Mouse (Mus musculus): ENCODE data around the gene Lmo2. TPM values are rescaled to one million over a fixed set of nuclear protein-coding genes. Genes with fewer than 3 reads are reported as not detected.
"Not testable (repeated sequence)": the region's sequence is repeated elsewhere in the genome, so short reads cannot be mapped to it uniquely, and the experiment has no call there.

Lmo2 gene
- polyA plus RNA-seq, 1 experiment from 2014 or later, result 19.8 TPM

- under 1% methylated on average over 40 of the region's 40 CpGs for WGBS
- Histone ChIP-seq H3K9ac (peak overlapping the region; percentile 84), H3K27ac (peak overlapping the region; percentile 59; the same call in 1 of the 2 replicates), H3K4me1 (peaks cover 22% of the 10 kb centered on the region), H3K9me3 (replicated peaks) (no peaks in the 10 kb centered on the region), H3K4me3 (peak overlapping the region; percentile 76), H3K36me3 (ENCODE audit: poor library complexity, severe bottlenecking) (no peaks in the 10 kb centered on the region), H3K4me2 (peak overlapping the region; percentile 95), H3K27me3 (peaks cover 20% of the 10 kb centered on the region)
- ATAC-seq, result peak; percentile 82
Observed at GRCm38 (mm10) chr2:103969437-103970040, 11.8 kb downstream of the Lmo2 start.

GRCm38 (mm10) chr2:103970041-103970790, 12.4 kb downstream of the Lmo2 start:
- Histone ChIP-seq H3K27me3 (peaks cover 20% of the 10 kb centered on the region), H3K9me3 (replicated peaks) (no peaks in the 10 kb centered on the region), H3K4me2 (peak overlapping the region; percentile 95), H3K9ac (peak overlapping the region; percentile 84), H3K27ac (peak overlapping the region; percentile 70), H3K4me1 (peaks cover 22% of the 10 kb centered on the region), H3K4me3 (peak overlapping the region; percentile 76), H3K36me3 (ENCODE audit: poor library complexity, severe bottlenecking) (no peaks in the 10 kb centered on the region)
- under 1% methylated on average over 78 of the region's 79 CpGs for WGBS
- peak; percentile 73 for ATAC-seq

GRCm38 (mm10) chr2:103970791-103971649, 13.2 kb downstream of the Lmo2 start:
- H3K27me3 ChIP-seq, result peaks cover 20% of the 10 kb centered on the region
- H3K4me3 ChIP-seq, result peak overlapping the region; percentile 76
- peaks cover 22% of the 10 kb centered on the region for H3K4me1 ChIP-seq
- H3K4me2 ChIP-seq, result peak overlapping the region; percentile 95
- ATAC-seq, result peak; percentile 22; the same call in 1 of the 2 replicates
- 0 out of 2 replicates have a peak overlapping the region, but pooled peaks have one; percentile 70 for H3K27ac ChIP-seq
- WGBS, result under 1% methylated on average over 31 of the region's 32 CpGs
- H3K9me3 ChIP-seq (replicated peaks), result no peaks in the 10 kb centered on the region
- no peaks in the 10 kb centered on the region for H3K36me3 ChIP-seq (ENCODE audit: poor library complexity, severe bottlenecking)
- H3K9ac ChIP-seq, result peak overlapping the region; percentile 84

- no peak for ATAC-seq
- H3K36me3 ChIP-seq (ENCODE audit: poor library complexity, severe bottlenecking), result no peaks in the 10 kb centered on the region
- no peak overlapping the region for H3K27ac ChIP-seq
- peaks cover 20% of the 10 kb centered on the region for H3K27me3 ChIP-seq
- peak overlapping the region; percentile 76; the same call in 1 of the 2 replicates for H3K4me3 ChIP-seq
- H3K9ac ChIP-seq, result no peak overlapping the region
- H3K4me1 ChIP-seq, result peaks cover 22% of the 10 kb centered on the region
- WGBS, result 11% methylated on average over 3 of the region's 3 CpGs
- H3K9me3 ChIP-seq (replicated peaks), result no peaks in the 10 kb centered on the region
- peak overlapping the region; percentile 95 for H3K4me2 ChIP-seq
Observed at GRCm38 (mm10) chr2:103971838-103972237, 14.1 kb downstream of the Lmo2 start.

GRCm38 (mm10) chr2:103975904-103976303, 18.1 kb downstream of the Lmo2 start:
- H3K9me3 ChIP-seq (replicated peaks), result no peaks in the 10 kb centered on the region
- ATAC-seq, result no peak
- no peaks in the 10 kb centered on the region for H3K36me3 ChIP-seq (ENCODE audit: poor library complexity, severe bottlenecking)
- H3K4me2 ChIP-seq, result no peak overlapping the region
- peaks cover 25% of the 10 kb centered on the region for H3K4me1 ChIP-seq
- H3K27me3 ChIP-seq, result peaks cover 16% of the 10 kb centered on the region
- WGBS, result 88% methylated on average over 7 of the region's 7 CpGs
- no peak overlapping the region for H3K27ac ChIP-seq
- no peak overlapping the region for H3K4me3 ChIP-seq
- no peak overlapping the region for H3K9ac ChIP-seq

- no peak overlapping the region for H3K27ac ChIP-seq
- peaks cover 3% of the 10 kb centered on the region for H3K27me3 ChIP-seq
- ATAC-seq, result no peak; the same call in 1 of the 2 replicates
- peaks cover 17% of the 10 kb centered on the region for H3K4me1 ChIP-seq
- no peak overlapping the region for H3K9ac ChIP-seq
- H3K4me3 ChIP-seq, result no peak overlapping the region
- 42% methylated on average over 8 of the region's 8 CpGs for WGBS
- no peaks in the 10 kb centered on the region for H3K36me3 ChIP-seq (ENCODE audit: poor library complexity, severe bottlenecking)
- no peaks in the 10 kb centered on the region for H3K9me3 ChIP-seq (replicated peaks)
- H3K4me2 ChIP-seq, result no peak overlapping the region
Observed at GRCm38 (mm10) chr2:103977216-103977615, 19.4 kb downstream of the Lmo2 start.

GRCm38 (mm10) chr2:103977716-103978115, 19.9 kb downstream of the Lmo2 start:
- no peaks in the 10 kb centered on the region for H3K36me3 ChIP-seq (ENCODE audit: poor library complexity, severe bottlenecking)
- H3K9ac ChIP-seq, result no peak overlapping the region
- H3K9me3 ChIP-seq (replicated peaks), result no peaks in the 10 kb centered on the region
- WGBS, result 11% methylated on average over 9 of the region's 9 CpGs
- H3K4me1 ChIP-seq, result peaks cover 17% of the 10 kb centered on the region
- H3K27me3 ChIP-seq, result no peaks in the 10 kb centered on the region
- no peak overlapping the region for H3K27ac ChIP-seq
- no peak for ATAC-seq
- H3K4me2 ChIP-seq, result no peak overlapping the region
- no peak overlapping the region for H3K4me3 ChIP-seq

- no peaks in the 10 kb centered on the region for H3K36me3 ChIP-seq (ENCODE audit: poor library complexity, severe bottlenecking)
- H3K9ac ChIP-seq, result no peak overlapping the region
- H3K27ac ChIP-seq, result no peak overlapping the region
- no peak overlapping the region for H3K4me3 ChIP-seq
- H3K9me3 ChIP-seq (replicated peaks), result no peaks in the 10 kb centered on the region
- 5% methylated on average over 5 of the region's 5 CpGs for WGBS
- H3K27me3 ChIP-seq, result no peaks in the 10 kb centered on the region
- H3K4me2 ChIP-seq, result no peak overlapping the region
- peaks cover 13% of the 10 kb centered on the region for H3K4me1 ChIP-seq
- ATAC-seq, result peak; percentile 85
Observed at GRCm38 (mm10) chr2:103982250-103982649, 24.5 kb downstream of the Lmo2 start.

- ATAC-seq, result no peak
- Histone ChIP-seq H3K9ac (no peak overlapping the region), H3K27me3 (no peaks in the 10 kb centered on the region), H3K9me3 (replicated peaks) (no peaks in the 10 kb centered on the region), H3K4me1 (peaks cover 4% of the 10 kb centered on the region), H3K27ac (no peak overlapping the region), H3K4me3 (no peak overlapping the region), H3K36me3 (ENCODE audit: poor library complexity, severe bottlenecking) (no peaks in the 10 kb centered on the region), H3K4me2 (no peak overlapping the region)
- WGBS, result 89% methylated on average over 10 of the region's 10 CpGs
Observed at GRCm38 (mm10) chr2:103983146-103983545, 25.4 kb downstream of the Lmo2 start.

GRCm38 (mm10) chr2:103987595-103987994, 29.8 kb downstream of the Lmo2 start:
- H3K4me1 ChIP-seq; H3K4me2 ChIP-seq; ATAC-seq; H3K9ac ChIP-seq; H3K4me3 ChIP-seq; H3K27ac ChIP-seq; H3K27me3 ChIP-seq; H3K36me3 ChIP-seq (ENCODE audit: poor library complexity, severe bottlenecking); H3K9me3 ChIP-seq (replicated peaks): not testable (repeated sequence)
- 79% methylated on average over 8 of the region's 8 CpGs for WGBS

GRCm38 (mm10) chr2:103989724-103990123, 31.9 kb downstream of the Lmo2 start:
- no peak overlapping the region for H3K27ac ChIP-seq
- no peak for ATAC-seq
- H3K36me3 ChIP-seq (ENCODE audit: poor library complexity, severe bottlenecking), result no peaks in the 10 kb centered on the region
- no peaks in the 10 kb centered on the region for H3K9me3 ChIP-seq (replicated peaks)
- H3K4me3 ChIP-seq, result no peak overlapping the region
- H3K27me3 ChIP-seq, result no peaks in the 10 kb centered on the region
- no peak overlapping the region for H3K4me2 ChIP-seq
- 88% methylated on average over 6 of the region's 6 CpGs for WGBS
- H3K4me1 ChIP-seq, result peaks cover 8% of the 10 kb centered on the region
- H3K9ac ChIP-seq, result no peak overlapping the region

GRCm38 (mm10) chr2:103991303-103991702, 33.5 kb downstream of the Lmo2 start:
- H3K9ac ChIP-seq, result no peak overlapping the region
- no peaks in the 10 kb centered on the region for H3K9me3 ChIP-seq (replicated peaks)
- H3K27ac ChIP-seq, result no peak overlapping the region
- no peak overlapping the region for H3K4me2 ChIP-seq
- H3K4me1 ChIP-seq, result peaks cover 8% of the 10 kb centered on the region
- no peaks in the 10 kb centered on the region for H3K27me3 ChIP-seq
- H3K36me3 ChIP-seq (ENCODE audit: poor library complexity, severe bottlenecking), result no peaks in the 10 kb centered on the region
- H3K4me3 ChIP-seq, result no peak overlapping the region
- no peak for ATAC-seq

Measured in forebrain, embryonic 13.5 days (tissue).